Mouse (Mus musculus) mesoderm, embryonic 11.5 days (tissue): ENCODE measurements around the gene Rsf1.

Source experiments
- DNase-seq: peaks from one replicate; pipeline ENCODE4 v3.0.0-alpha.2; 2012; ENCODE audit warnings: low read depth, low spot score

Gene Rsf1

DNA sequence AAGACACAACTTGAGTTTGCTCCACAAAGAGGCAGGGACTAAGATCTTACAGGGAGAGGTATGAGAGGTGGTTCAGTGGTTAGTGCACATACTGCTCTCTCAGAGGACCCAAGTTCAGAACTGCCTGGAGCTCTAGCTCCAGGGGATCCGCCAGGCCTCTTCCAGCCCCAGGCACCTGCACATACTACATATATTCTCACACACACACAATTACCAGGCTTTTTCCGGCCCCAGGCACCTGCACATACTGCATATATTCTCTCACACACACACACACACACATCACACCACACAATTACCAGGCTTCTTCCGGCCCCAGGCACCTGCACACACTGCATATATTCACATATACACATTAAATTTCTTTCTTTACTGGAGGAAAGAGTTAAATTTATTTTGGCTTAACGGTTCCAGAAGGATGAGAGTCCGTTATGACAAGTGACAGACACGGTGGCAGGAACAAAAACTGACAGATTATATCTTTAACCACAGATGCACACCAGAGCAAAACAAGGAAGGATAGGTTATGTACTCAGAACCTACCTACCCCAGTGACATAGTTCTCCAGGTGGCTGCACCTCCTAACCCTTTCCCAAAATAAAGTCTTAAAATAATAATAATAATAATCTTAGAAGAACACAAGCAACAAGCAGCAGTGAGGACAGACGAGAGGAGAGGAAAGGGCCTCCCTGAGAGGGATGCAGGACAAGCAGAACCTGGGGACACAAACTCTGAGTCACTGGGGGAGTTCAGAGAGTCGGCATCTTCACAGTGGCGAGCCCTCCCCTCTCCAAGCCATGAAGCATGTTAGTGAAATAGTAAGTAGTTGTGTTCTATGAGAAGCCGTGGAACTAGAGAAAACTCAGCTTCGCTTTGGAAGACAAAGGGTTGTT lies 144.2 kb downstream of the Rsf1 start:
- DNase-seq: no peak

DNA sequence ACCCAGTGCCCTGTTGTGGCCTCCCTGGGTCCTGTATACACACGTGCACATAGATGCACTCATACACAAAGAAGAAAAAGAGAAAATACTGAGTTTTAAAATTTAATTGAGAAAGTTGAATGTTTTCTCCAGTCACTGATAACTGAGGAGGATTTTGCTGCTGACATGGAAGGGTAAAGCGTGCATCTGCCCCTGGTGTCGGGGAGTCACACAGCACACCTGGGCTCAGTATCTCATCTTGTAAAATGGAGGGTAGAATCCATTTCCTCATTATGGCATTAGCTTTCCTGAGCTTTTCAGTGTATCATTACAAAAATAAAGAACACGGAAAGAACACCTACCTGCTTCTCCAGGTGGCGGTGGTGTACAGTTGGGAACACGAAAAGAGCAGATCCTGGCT lies 145.7 kb downstream of the Rsf1 start:
- no peak for DNase-seq

- no peak for DNase-seq
Measured at GRCm38 (mm10) chr7:97726080-97726479, 146.4 kb downstream of the Rsf1 start.

- DNase-seq: no peak
Measured at GRCm38 (mm10) chr7:97726778-97727177, 147.1 kb downstream of the Rsf1 start.

- DNase-seq: no peak
Measured at GRCm38 (mm10) chr7:97728666-97729614, 149.3 kb downstream of the Rsf1 start.

- DNase-seq: no peak
Measured at GRCm38 (mm10) chr7:97730427-97730826, 150.7 kb downstream of the Rsf1 start.

- DNase-seq: no peak
Measured at GRCm38 (mm10) chr7:97733606-97734005, 153.9 kb downstream of the Rsf1 start.

GRCm38 (mm10) chr7:97735021-97735420 lies 155.3 kb downstream of the Rsf1 start:
- no peak for DNase-seq

GRCm38 (mm10) chr7:97735886-97736420 lies 156.3 kb downstream of the Rsf1 start:
- no peak for DNase-seq

DNA sequence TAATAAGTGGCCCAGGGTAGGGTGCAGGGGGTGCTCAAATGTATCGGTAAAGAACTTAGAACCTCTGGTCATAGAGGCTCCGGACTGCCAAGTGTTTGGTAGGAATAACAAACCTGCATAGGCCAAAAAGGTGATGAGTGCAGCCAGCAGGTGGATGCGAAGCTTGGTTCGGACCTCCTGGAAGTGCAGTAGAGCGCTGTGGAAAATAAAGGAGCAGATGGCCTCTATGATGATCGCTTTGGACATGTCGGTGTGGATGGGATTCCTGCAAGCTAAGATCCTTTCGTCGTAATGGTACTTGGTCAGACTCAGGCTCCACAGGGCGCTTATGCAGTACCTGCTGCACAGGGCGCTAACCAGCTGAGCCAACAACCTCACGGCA lies 157.6 kb downstream of the Rsf1 start:
- DNase-seq: no peak

GRCm38 (mm10) chr7:97737638-97738456 lies 158.2 kb downstream of the Rsf1 start, which contains the start of gene Aqp11:
TSS of gene Aqp11 (minus strand) at chr7:97738289.
- DNase-seq: peak; percentile 89

DNA sequence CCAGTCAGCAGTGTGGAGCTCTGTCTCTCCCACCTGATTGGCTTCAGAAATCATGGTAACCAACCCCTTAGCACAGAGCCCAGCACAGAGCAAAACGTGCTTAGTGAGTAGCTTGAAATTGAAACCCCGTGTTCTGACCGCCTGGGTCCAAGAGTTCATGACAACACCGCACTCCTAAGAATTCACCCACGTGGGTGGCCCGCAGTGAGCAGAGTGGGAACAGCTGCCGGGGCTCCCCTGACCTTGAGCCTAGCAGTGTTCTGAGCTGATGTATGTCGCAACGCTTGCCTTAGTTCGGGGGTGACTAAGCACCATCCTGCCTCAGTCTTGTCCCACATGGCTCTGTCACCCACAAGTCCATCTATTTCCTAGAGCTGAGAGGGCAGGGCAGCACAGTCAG lies 161.3 kb downstream of the Rsf1 start:
- no peak for DNase-seq

DNA sequence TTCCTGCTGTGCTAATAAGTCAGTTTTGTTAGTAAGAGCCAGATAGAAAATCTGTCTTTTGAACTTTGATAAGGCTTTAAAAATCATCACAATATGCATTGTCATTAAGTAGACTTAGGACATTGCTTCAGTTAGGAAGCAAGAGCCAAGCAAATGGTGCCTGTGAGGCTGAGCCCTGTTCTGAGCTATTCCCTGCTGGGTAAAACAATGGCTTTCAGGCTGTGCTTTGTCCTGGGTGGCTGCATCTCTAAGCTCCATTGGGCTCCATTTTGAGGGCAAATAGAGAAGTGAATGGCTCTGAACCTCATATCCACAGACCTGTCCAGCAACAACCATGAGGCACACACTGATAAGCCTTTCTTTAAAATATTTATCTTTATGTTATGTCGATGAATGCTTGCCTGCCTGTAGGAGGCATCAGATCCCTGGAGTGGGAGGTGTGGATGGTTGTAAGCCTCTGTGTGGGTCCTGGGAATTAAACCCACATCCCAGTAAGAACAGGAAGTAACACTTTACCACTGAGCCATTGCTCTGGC lies 162.1 kb downstream of the Rsf1 start:
- DNase-seq: no peak
